Mouse (Mus musculus) CD8-positive naive resting alpha-beta T cell, adult 2 months (primary cell): Measurements from ENCODE around the gene Med14.
A peak's percentile ranks its signal among the peaks of the same experiment; 100 is the strongest.

Experiments used
- DNase-seq, 2 experiments: peaks; one replicate each; pipeline ENCODE4 v3.0.0; 2022; ENCODE audit warnings: low read depth in 2 of 2, low spot score in 2 of 2

Med14 gene

GRCm38 (mm10) chrX:12761626-12762333 lies at the start of gene Med14:
Med14 (minus strand) TSS chrX:12762073.
- DNase-seq: peak; percentile 80 to 84

GRCm38 (mm10) chrX:12800559-12800958 lies 38.7 kb upstream of the Med14 start:
- DNase-seq: no peak

GRCm38 (mm10) chrX:12794842-12795241 lies 33.0 kb upstream of the Med14 start:
- peak; percentile 19 to 39 for DNase-seq

- no peak for DNase-seq
Observed at GRCm38 (mm10) chrX:12791674-12792340, 29.9 kb upstream of the Med14 start.

GRCm38 (mm10) chrX:12773236-12773635 lies 11.4 kb upstream of the Med14 start:
- DNase-seq: no peak

GRCm38 (mm10) chrX:12771561-12771960 lies 9.7 kb upstream of the Med14 start:
- DNase-seq: no peak

- no peak for DNase-seq
Observed at GRCm38 (mm10) chrX:12768571-12768970, 6.7 kb upstream of the Med14 start.

- peak in 1 of 2 experiments; percentile 7 for DNase-seq
Observed at GRCm38 (mm10) chrX:12766846-12767564, 5.1 kb upstream of the Med14 start.

GRCm38 (mm10) chrX:12763127-12763834 lies 1.4 kb upstream of the Med14 start:
- no peak for DNase-seq

GRCm38 (mm10) chrX:12762334-12763126 lies 657 bp upstream of the Med14 start:
- DNase-seq: no peak

GRCm38 (mm10) chrX:12761259-12761625 lies 631 bp downstream of the Med14 start:
- DNase-seq: no peak

GRCm38 (mm10) chrX:12760501-12760900 lies 1.4 kb downstream of the Med14 start:
- DNase-seq: no peak

GRCm38 (mm10) chrX:12759625-12760024 lies 2.2 kb downstream of the Med14 start:
- no peak for DNase-seq

GRCm38 (mm10) chrX:12747886-12748285 lies 14.0 kb downstream of the Med14 start:
- no peak for DNase-seq

- no peak for DNase-seq
Observed at GRCm38 (mm10) chrX:12746729-12747128, 15.1 kb downstream of the Med14 start.

- no peak for DNase-seq
Observed at GRCm38 (mm10) chrX:12740396-12740795, 21.5 kb downstream of the Med14 start.

GRCm38 (mm10) chrX:12716036-12716435 lies 45.8 kb downstream of the Med14 start:
- no peak for DNase-seq

GRCm38 (mm10) chrX:12713796-12714195 lies 48.1 kb downstream of the Med14 start:
- no peak for DNase-seq

- DNase-seq: no peak
Observed at GRCm38 (mm10) chrX:12686910-12687309, 75.0 kb downstream of the Med14 start.

GRCm38 (mm10) chrX:12686071-12686470 lies 75.8 kb downstream of the Med14 start:
- DNase-seq: no peak

- DNase-seq: peak; percentile 36 to 61
Observed at GRCm38 (mm10) chrX:12677396-12677795, 84.5 kb downstream of the Med14 start.
